Mouse (Mus musculus): Measurements from ENCODE around the gene Phox2a. TPM values are rescaled to one million over a fixed set of nuclear protein-coding genes. Genes with fewer than 3 reads are reported as not detected.

The Phox2a gene
- total and polyA plus RNA-seq, 3 experiments = not detected

GRCm38 (mm10) chr7:101833916-101834584 is 15.9 kb downstream of the Phox2a start:
- no peaks in the 10 kb centered on the region for H3K36me3 ChIP-seq (ENCODE audit: control insufficient read depth in 1 of 2, insufficient read depth in 2 of 2, low read length in 2 of 2)
- no peak for DNase-seq (ENCODE audit: low read depth, low spot score)

GRCm38 (mm10) chr7:101834903-101835302 is 16.8 kb downstream of the Phox2a start:
- no peak overlapping the region for H3K9ac ChIP-seq (ENCODE audit: control insufficient read depth, low read depth, low read length, poor library complexity, severe bottlenecking)
- TF ChIP-seq ETS1 (IDR thresholded peaks at IDR 0.05; ENCODE audit: low read depth, low read length) = no peak
- TF ChIP-seq MAZ (IDR thresholded peaks at IDR 0.05; ENCODE audit: low read depth, low read length) = no peak
- TF ChIP-seq UBTF (IDR thresholded peaks at IDR 0.05; ENCODE audit: borderline replicate concordance, insufficient read depth, low read depth, low read length) = no peak
- TF ChIP-seq USF1 (IDR thresholded peaks at IDR 0.05; ENCODE audit: low read depth, low read length) = no peak
- no peak for TF ChIP-seq POLR2AphosphoS5 (IDR thresholded peaks at IDR 0.05; ENCODE audit: borderline replicate concordance, low read depth, low read length)
- TF ChIP-seq RCOR1 (IDR thresholded peaks at IDR 0.05; ENCODE audit: low read depth, low read length) = no peak
- no peak for TF ChIP-seq BHLHE40 (IDR thresholded peaks at IDR 0.05; ENCODE audit: borderline replicate concordance, low read depth, low read length)
- no peak for TF ChIP-seq JUND (IDR thresholded peaks at IDR 0.05; ENCODE audit: low read depth, low read length)
- no peak for TF ChIP-seq RAD21 (IDR thresholded peaks at IDR 0.05; ENCODE audit: low read depth, low read length)
- H3K9me3 ChIP-seq (replicated peaks; ENCODE audit: insufficient read depth, low read length) = no peaks in the 10 kb centered on the region
- 0 out of 4 replicates have a peak, but pooled peaks cover 0 to 5% of the 10 kb centered on the region in 2 experiments for H3K4me1 ChIP-seq (ENCODE audit: control insufficient read depth in 1 of 2, insufficient read depth in 2 of 2, low read length in 2 of 2)
- H3K36me3 ChIP-seq (ENCODE audit: control insufficient read depth in 1 of 2, insufficient read depth in 2 of 2, low read length in 2 of 2) = no peaks in the 10 kb centered on the region
- no peak overlapping the region for H3K27ac ChIP-seq (ENCODE audit: control insufficient read depth, low read depth, low read length)
- no peaks in the 10 kb centered on the region for H3K27me3 ChIP-seq (ENCODE audit: control insufficient read depth in 1 of 2, insufficient read depth in 2 of 2, low read length in 2 of 2)
- no peak for DNase-seq (ENCODE audit: low read depth, low spot score)
- peaks cover 3% of the 10 kb centered on the region; the same call in 1 of the 2 replicates for H3K79me2 ChIP-seq (ENCODE audit: control insufficient read depth, insufficient read depth, low read length, poor library complexity)
- H3K4me3 ChIP-seq (ENCODE audit: control insufficient read depth in 1 of 2, insufficient read depth in 1 of 2, low read depth in 2 of 2, low read length in 2 of 2) = no peak overlapping the region

More at GRCm38 (mm10) chr7:101833916-101834584, 15.9 kb downstream of the Phox2a start:
- Histone ChIP-seq H3K27me3 (ENCODE audit: control insufficient read depth in 1 of 2, insufficient read depth in 2 of 2, low read length in 2 of 2) (no peaks in the 10 kb centered on the region), H3K79me2 (ENCODE audit: control insufficient read depth, insufficient read depth, low read length, poor library complexity) (peaks cover 3% of the 10 kb centered on the region; the same call in 1 of the 2 replicates), H3K9ac (ENCODE audit: control insufficient read depth, low read depth, low read length, poor library complexity, severe bottlenecking) (no peak overlapping the region), H3K9me3 (replicated peaks; ENCODE audit: insufficient read depth, low read length) (no peaks in the 10 kb centered on the region), H3K4me3 (ENCODE audit: control insufficient read depth in 1 of 2, insufficient read depth in 1 of 2, low read depth in 2 of 2, low read length in 2 of 2) (no peak overlapping the region), H3K4me1 (ENCODE audit: control insufficient read depth in 1 of 2, insufficient read depth in 2 of 2, low read length in 2 of 2) (0 out of 4 replicates have a peak, but pooled peaks cover 0 to 5% of the 10 kb centered on the region in 2 experiments), H3K27ac (ENCODE audit: control insufficient read depth, low read depth, low read length) (no peak overlapping the region)
- TF ChIP-seq UBTF (IDR thresholded peaks at IDR 0.05; ENCODE audit: borderline replicate concordance, insufficient read depth, low read depth, low read length) (no peak), ETS1 (IDR thresholded peaks at IDR 0.05; ENCODE audit: low read depth, low read length) (no peak), ZC3H11A (IDR thresholded peaks at IDR 0.05; ENCODE audit: low read depth, low read length) (no peak), BHLHE40 (IDR thresholded peaks at IDR 0.05; ENCODE audit: borderline replicate concordance, low read depth, low read length) (no peak), TAL1 (IDR thresholded peaks at IDR 0.05; ENCODE audit: low read length) (no peak), ZMIZ1 (IDR thresholded peaks at IDR 0.05; ENCODE audit: low read depth, low read length) (no peak)
